Mouse (Mus musculus) small intestine, adult 2 months (tissue): ENCODE data around the gene Herc3.

Experiments
- CTCF ChIP-seq: fragments of 200-500 bp; IDR thresholded peaks from 2 replicates; pipeline ENCODE4 v1.5.1; 2012; ENCODE audit warnings: low read depth, mild to moderate bottlenecking, control low read depth, inconsistent platforms, low read length, moderate library complexity, mixed read lengths; ENCODE audit not compliant: insufficient replicate concordance, insufficient read length; ENCODE audit errors: extremely low read depth
- POLR2A ChIP-seq: fragments of 200-500 bp; IDR thresholded peaks from 2 replicates; pipeline ENCODE4 v1.6.1; 2012; ENCODE audit warnings: low read depth, mild to moderate bottlenecking, control low read depth, inconsistent platforms, low read length, moderate library complexity

- TF ChIP-seq CTCF (no peak), POLR2A (no peak)
These were observed 29.9 kb upstream of the Herc3 start for GRCm38 (mm10) chr6:58801394-58801793.
